Mouse (Mus musculus) embryonic facial prominence, embryonic 14.5 days (tissue): ENCODE results near the gene Arid1a. TPM values are rescaled to one million over a fixed set of nuclear protein-coding genes. Genes with fewer than 3 reads are reported as not detected.

ENCODE experiments used
- ATAC-seq: fragments of 200-750 bp; cut with Nextera tagmentation; 2 replicates; pipeline ENCODE4 v1.8.0; 2017; ENCODE audit warnings: low read depth, moderate number of reproducible peaks, moderate TSS enrichment
- DNase-seq: peaks from one replicate; pipeline ENCODE4 v3.0.0-alpha.2; 2015; ENCODE audit warnings: low spot score
- H3K27ac ChIP-seq: fragments of 300-500 bp; sonication (generic); replicated peaks from 2 replicates; pipeline ENCODE4 v1.5.1; 2014; ENCODE audit warnings: low read depth, mild to moderate bottlenecking, low read length, moderate library complexity
- H3K27me3 ChIP-seq: fragments of 300-500 bp; sonication (generic); replicated peaks from 2 replicates; pipeline ENCODE4 v1.6.1; 2014; ENCODE audit warnings: low read length; ENCODE audit not compliant: control insufficient read depth, insufficient read depth
- H3K36me3 ChIP-seq: fragments of 300-500 bp; sonication (generic); 2 replicates; pipeline ENCODE4 v1.6.1; 2014; ENCODE audit warnings: low read length, mixed read lengths; ENCODE audit not compliant: control insufficient read depth, insufficient read depth
- H3K4me1 ChIP-seq: fragments of 300-500 bp; sonication (generic); 2 replicates; pipeline ENCODE4 v1.6.1; 2014; ENCODE audit warnings: antibody characterized with exemption, low read length; ENCODE audit not compliant: control insufficient read depth, insufficient read depth
- H3K4me2 ChIP-seq: fragments of 300-500 bp; sonication (generic); 2 replicates; pipeline ENCODE4 v1.6.1; 2014; ENCODE audit warnings: low read depth, mild to moderate bottlenecking, low read length, moderate library complexity, mixed read lengths
- H3K4me3 ChIP-seq: fragments of 300-500 bp; sonication (generic); 2 replicates; pipeline ENCODE4 v1.5.1; 2014; ENCODE audit warnings: low read depth, mild to moderate bottlenecking, low read length
- H3K9ac ChIP-seq: fragments of 300-500 bp; sonication (generic); 2 replicates; pipeline ENCODE4 v1.6.1; 2014; ENCODE audit warnings: low read depth, mild to moderate bottlenecking, low read length, moderate library complexity, mixed read lengths
- H3K9me3 ChIP-seq: fragments of 300-500 bp; sonication (generic); 2 replicates; pipeline ENCODE4 v1.6.1; 2016; ENCODE audit warnings: low read length; ENCODE audit not compliant: control insufficient read depth
- WGBS: fragments of 180-500 bp; shearing (Covaris S2); extraction: QIAGEN DNeasy Blood & Tissue Kit; methylation state at CpG from one replicate; pipeline ENCODE4 v1.1.7; 2014; 5-methylcytosine and 5-hydroxymethylcytosine counted together
- polyA plus RNA-seq: library from polyadenylated mRNA; unstranded; fragments of >200 nt; fragmentation: Nextera tagmentation; extraction: Ambion mirVana; gene quantifications from 2 replicates; pipeline ENCODE4 v1.2.1, GENCODE M21; 2014

Arid1a gene
- polyA plus RNA-seq, 1 experiment from 2014 or later, result 29.1 TPM

- DNase-seq (peak; percentile 98), ATAC-seq (peak; percentile 38)
- WGBS, result under 1% methylated on average over 37 of the region's 38 CpGs
- Histone ChIP-seq H3K4me1 (peaks cover 16% of the 10 kb centered on the region), H3K27ac (peak overlapping the region; percentile 100), H3K9ac (peak overlapping the region; percentile 89), H3K36me3 (no peaks in the 10 kb centered on the region), H3K4me3 (peak overlapping the region; percentile 100), H3K27me3 (no peaks in the 10 kb centered on the region), H3K9me3 (no peaks in the 10 kb centered on the region), H3K4me2 (peak overlapping the region; percentile 94)
Measured at GRCm38 (mm10) chr4:133757269-133757835, 783 bp upstream of the Arid1a start.

- ATAC-seq, result no peak
- 3% methylated on average over 11 of the region's 11 CpGs for WGBS
- Histone ChIP-seq H3K27ac (peak overlapping the region; percentile 100), H3K9ac (peak overlapping the region; percentile 89), H3K4me3 (peak overlapping the region; percentile 100), H3K4me2 (peak overlapping the region; percentile 94), H3K9me3 (no peaks in the 10 kb centered on the region), H3K27me3 (no peaks in the 10 kb centered on the region), H3K4me1 (peaks cover 18% of the 10 kb centered on the region), H3K36me3 (no peaks in the 10 kb centered on the region)
- DNase-seq, result peak; percentile 41
Measured at GRCm38 (mm10) chr4:133755861-133756371, 653 bp downstream of the Arid1a start.

- DNase-seq (no peak), ATAC-seq (no peak)
- Histone ChIP-seq H3K27ac (peak overlapping the region; percentile 100), H3K4me3 (peak overlapping the region; percentile 100), H3K4me2 (peak overlapping the region; percentile 94), H3K9me3 (no peaks in the 10 kb centered on the region), H3K27me3 (no peaks in the 10 kb centered on the region), H3K4me1 (peaks cover 26% of the 10 kb centered on the region), H3K9ac (peak overlapping the region; percentile 100), H3K36me3 (no peaks in the 10 kb centered on the region)
- WGBS, result 14% methylated on average over 10 of the region's 10 CpGs
Measured at GRCm38 (mm10) chr4:133754871-133755765, 1.5 kb downstream of the Arid1a start.

GRCm38 (mm10) chr4:133754238-133754637 lies 2.3 kb downstream of the Arid1a start:
- Histone ChIP-seq H3K4me3 (peak overlapping the region; percentile 100), H3K36me3 (0 out of 2 replicates have a peak, but pooled peaks cover 2% of the 10 kb centered on the region), H3K9me3 (no peaks in the 10 kb centered on the region), H3K27ac (peak overlapping the region; percentile 100), H3K27me3 (no peaks in the 10 kb centered on the region), H3K9ac (peak overlapping the region; percentile 100), H3K4me2 (peak overlapping the region; percentile 94), H3K4me1 (peaks cover 32% of the 10 kb centered on the region)
- ATAC-seq (peak; percentile 87), DNase-seq (peak; percentile 97)
- WGBS, result 0% methylated on average over 7 of the region's 50 CpGs

- H3K27ac ChIP-seq, result peak overlapping the region; percentile 100
- peak overlapping the region; percentile 100 for H3K4me3 ChIP-seq
- no peaks in the 10 kb centered on the region for H3K27me3 ChIP-seq
- peak overlapping the region; percentile 94 for H3K4me2 ChIP-seq
- 0 out of 2 replicates have a peak, but pooled peaks cover 5% of the 10 kb centered on the region for H3K36me3 ChIP-seq
- peak; percentile 90 for DNase-seq
- H3K9me3 ChIP-seq, result no peaks in the 10 kb centered on the region
- H3K9ac ChIP-seq, result peak overlapping the region; percentile 100
- peak; percentile 58 for ATAC-seq
- 0% methylated on average over 9 of the region's 99 CpGs for WGBS
- peaks cover 33% of the 10 kb centered on the region for H3K4me1 ChIP-seq
Measured at GRCm38 (mm10) chr4:133753375-133754190, 3.0 kb downstream of the Arid1a start.

- WGBS, result no CpG with 5 or more reads among the region's 121 CpGs
- ATAC-seq (no peak), DNase-seq (no peak)
- no peaks in the 10 kb centered on the region for H3K27me3 ChIP-seq
- peak overlapping the region; percentile 100 for H3K27ac ChIP-seq
- peaks cover 36% of the 10 kb centered on the region for H3K4me1 ChIP-seq
- H3K4me2 ChIP-seq, result peak overlapping the region; percentile 94
- no peaks in the 10 kb centered on the region for H3K9me3 ChIP-seq
- H3K36me3 ChIP-seq, result peaks cover 9% of the 10 kb centered on the region
- H3K9ac ChIP-seq, result peak overlapping the region; percentile 100
- H3K4me3 ChIP-seq, result peak overlapping the region; percentile 100
Measured at GRCm38 (mm10) chr4:133752449-133753374, 3.9 kb downstream of the Arid1a start.

GRCm38 (mm10) chr4:133751521-133752448 lies 4.8 kb downstream of the Arid1a start:
- Histone ChIP-seq H3K27ac (peak overlapping the region; percentile 100), H3K4me2 (peak overlapping the region; percentile 94), H3K4me3 (peak overlapping the region; percentile 100), H3K9ac (peak overlapping the region; percentile 100), H3K9me3 (no peaks in the 10 kb centered on the region), H3K27me3 (no peaks in the 10 kb centered on the region), H3K4me1 (peaks cover 36% of the 10 kb centered on the region), H3K36me3 (peaks cover 10% of the 10 kb centered on the region)
- no peak for ATAC-seq
- DNase-seq, result peak; percentile 93
- under 1% methylated on average over 26 of the region's 31 CpGs for WGBS
